18 mouse cellular contexts compared by ENCODE assay signal in genomic region chr4:102545226-102545625, GRCm38 (mm10).
DNase-seq lines count a peak whose midpoint lies in the region.
"Had no signal": no experiment of that assay in that cellular context is flagged by ENCODE, and none has a peak within 500 bp of the region (broad histone marks: within the 10 kb centered on the region; RNA-seq: fewer than 3 reads in every experiment).

No protein-coding gene starts in this region.

- peak; percentile 24 to 36 for DNase-seq in frontal cortex, postnatal 36 days (ENCODE audit: low spot score in 2 of 2)
- DNase-seq in frontal cortex, postnatal 14 days (ENCODE audit: low spot score in 2 of 2), result no peak
- DNase-seq in 3T3-L1 (ENCODE audit: low read depth, low spot score) (peak; percentile 50), NIH3T3 (ENCODE audit: low read depth) (peak; percentile 73)
- DNase-seq in fibroblast of lung, adult 2 months (ENCODE audit: low read depth), result peak; percentile 87
- DNase-seq in spleen, adult 12 weeks (ENCODE audit: low spot score), result no peak
- DNase-seq in layer of hippocampus, postnatal 14 days (ENCODE audit: low spot score in 2 of 2), result no peak
- DNase-seq: adrenal gland, adult 2 months; adrenal gland, postnatal 14 days; cerebellum, adult 18-20 months; cerebellum, adult 9-10 months; cerebellum, postnatal 14 days; forebrain, postnatal 0 days; gastrocnemius, postnatal 10 days; heart, adult 18-20 months; heart, postnatal 10 days; heart, postnatal 36 days; kidney, adult 18-20 months had no signal

Comparison
In these comparisons a context has a peak if more than half of its experiments do, and no peak if none do; other contexts are left out.
1. DNase-seq: peak in frontal cortex, postnatal 36 days (2 of 2), 3T3-L1 (single experiment), NIH3T3 (single experiment) and fibroblast of lung, adult 2 months (single experiment); none in frontal cortex, postnatal 14 days (0 of 2), spleen, adult 12 weeks (single experiment) and layer of hippocampus, postnatal 14 days (0 of 2).